Mouse (Mus musculus): ENCODE results near the gene Gm1553. TPM values are rescaled to one million over a fixed set of nuclear protein-coding genes. Genes with fewer than 3 reads are reported as not detected.

Gene Gm1553
- not detected for total RNA-seq (2022)

DNA sequence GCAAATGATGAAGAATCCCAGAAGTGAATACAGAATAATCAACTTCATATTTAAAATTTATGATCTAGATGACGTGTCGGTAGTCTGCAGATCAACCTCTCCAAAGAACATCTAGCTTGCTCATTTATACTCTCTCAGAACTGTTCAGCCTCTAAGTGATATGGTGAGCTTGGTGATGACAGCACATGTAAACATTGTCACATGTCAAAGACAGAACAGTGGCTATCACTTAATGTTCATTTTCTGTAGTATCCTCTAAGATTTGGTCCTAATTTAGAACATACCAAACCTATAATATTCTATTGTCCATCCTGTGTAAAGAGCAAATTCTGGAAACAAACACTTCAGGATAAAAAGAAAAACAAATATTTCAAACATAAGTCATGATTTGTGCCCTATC is at the start of gene Gm1553:
Gene Gm1553 (minus strand): TSS at position 101 of the 400 bp plus-strand sequence.
- DNase-seq, result no peak

Other genes with a start within 250 kb of the Gm1553 start
- gene 4932415D10Rik, start 176.0 kb downstream of the Gm1553 start, total RNA-seq (2022), result not detected
- gene Gm4924, start 138.4 kb downstream of the Gm1553 start, total RNA-seq (2022), result 10 to 100 TPM in 1 of 4 experiments, 1 to 10 TPM in 3; 6.2 to 12.1 (median 7.0) TPM
- gene 1190007I07Rik, start 130.6 kb upstream of the Gm1553 start, total RNA-seq (2022), result 10 to 100 TPM; 21.7 to 25.7 (median 22.3) TPM
- 10 to 100 TPM; 22.9 to 35.7 (median 25.1) TPM for gene Tdg, start 137.2 kb upstream of the Gm1553 start, total RNA-seq (2022)
- 1 to 10 TPM; 1.0 to 4.3 (median 2.7) TPM for gene Glt8d2, start 198.0 kb upstream of the Gm1553 start, total RNA-seq (2022)
- 10 to 100 TPM; 31.6 to 43.2 (median 34.7) TPM for gene Hcfc2, start 203.5 kb upstream of the Gm1553 start, total RNA-seq (2022)